Mouse (Mus musculus): ENCODE data around the gene Sik1. TPM values are rescaled to one million over a fixed set of nuclear protein-coding genes. Genes with fewer than 3 reads are reported as not detected.

The Sik1 gene
- total RNA-seq, 2 experiments from 2014 or later = 10.9 to 15.1 TPM

GRCm38 (mm10) chr17:31876775-31877174 lies 21.2 kb upstream of the Sik1 start:
- no peak for ATAC-seq (replicated peaks; ENCODE audit: poor library complexity)

GRCm38 (mm10) chr17:31875326-31875930 lies 19.8 kb upstream of the Sik1 start:
- ATAC-seq (replicated peaks; ENCODE audit: poor library complexity) = no peak

GRCm38 (mm10) chr17:31874691-31875090 lies 19.1 kb upstream of the Sik1 start:
- ATAC-seq (replicated peaks; ENCODE audit: poor library complexity) = no peak

GRCm38 (mm10) chr17:31873973-31874372 lies 18.4 kb upstream of the Sik1 start:
- ATAC-seq (replicated peaks; ENCODE audit: poor library complexity) = no peak

GRCm38 (mm10) chr17:31873185-31873870 lies 17.7 kb upstream of the Sik1 start:
- ATAC-seq (replicated peaks; ENCODE audit: poor library complexity) = no peak

GRCm38 (mm10) chr17:31872826-31873165 lies 17.2 kb upstream of the Sik1 start:
- ATAC-seq (replicated peaks; ENCODE audit: poor library complexity) = no peak

GRCm38 (mm10) chr17:31871968-31872825 lies 16.6 kb upstream of the Sik1 start:
- ATAC-seq (replicated peaks; ENCODE audit: poor library complexity) = no peak

GRCm38 (mm10) chr17:31870931-31871421 lies 15.4 kb upstream of the Sik1 start:
- peak; percentile 77 for ATAC-seq (replicated peaks; ENCODE audit: poor library complexity)

- peak; percentile 29; the same call in 1 of the 2 replicates for ATAC-seq (replicated peaks; ENCODE audit: poor library complexity)
Measured at GRCm38 (mm10) chr17:31870446-31870845, 14.8 kb upstream of the Sik1 start.

- ATAC-seq (replicated peaks; ENCODE audit: poor library complexity) = no peak
Measured at GRCm38 (mm10) chr17:31868076-31868475, 12.5 kb upstream of the Sik1 start.

GRCm38 (mm10) chr17:31867061-31867460 lies 11.5 kb upstream of the Sik1 start:
- ATAC-seq (replicated peaks; ENCODE audit: poor library complexity) = no peak

GRCm38 (mm10) chr17:31865636-31866035 lies 10.0 kb upstream of the Sik1 start:
- no peak for ATAC-seq (replicated peaks; ENCODE audit: poor library complexity)

- ATAC-seq (replicated peaks; ENCODE audit: poor library complexity) = 0 out of 2 replicates have a peak, but pooled peaks have one; percentile 26
Measured at GRCm38 (mm10) chr17:31864666-31865450, 9.3 kb upstream of the Sik1 start.

- peak; percentile 65 for ATAC-seq (replicated peaks; ENCODE audit: poor library complexity)
Measured at GRCm38 (mm10) chr17:31863151-31863815, 7.7 kb upstream of the Sik1 start.

- ATAC-seq (replicated peaks; ENCODE audit: poor library complexity) = no peak
Measured at GRCm38 (mm10) chr17:31862136-31862535, 6.5 kb upstream of the Sik1 start.

GRCm38 (mm10) chr17:31861661-31862060 lies 6.1 kb upstream of the Sik1 start:
- no peak for ATAC-seq (replicated peaks; ENCODE audit: poor library complexity)

GRCm38 (mm10) chr17:31860856-31861255 lies 5.3 kb upstream of the Sik1 start:
- no peak for ATAC-seq (replicated peaks; ENCODE audit: poor library complexity)

- no peak for ATAC-seq (replicated peaks; ENCODE audit: poor library complexity)
Measured at GRCm38 (mm10) chr17:31859367-31859766, 3.8 kb upstream of the Sik1 start.

GRCm38 (mm10) chr17:31858786-31859185 lies 3.2 kb upstream of the Sik1 start:
- ATAC-seq (replicated peaks; ENCODE audit: poor library complexity) = no peak

- no peak for ATAC-seq (replicated peaks; ENCODE audit: poor library complexity)
Measured at GRCm38 (mm10) chr17:31857903-31858426, 2.4 kb upstream of the Sik1 start.

Measured in megakaryocyte progenitor cell, adult 5-6 weeks (primary cell).